Mouse (Mus musculus) liver, postnatal 0 days (tissue): Measurements from ENCODE around the gene Cyp26b1. TPM values are rescaled to one million over a fixed set of nuclear protein-coding genes. Genes with fewer than 3 reads are reported as not detected.

ENCODE experiments used
- ATAC-seq: fragments of 200-750 bp; cut with Nextera tagmentation; 2 replicates; pipeline ENCODE4 v1.8.0; 2017; ENCODE audit warnings: mild to moderate bottlenecking, moderate library complexity
- DNase-seq: peaks from one replicate; pipeline ENCODE4 v3.0.0-alpha.2; 2016
- H3K27ac ChIP-seq: fragments of 300-500 bp; sonication (generic); 2 replicates; pipeline ENCODE4 v1.5.1; 2014; ENCODE audit warnings: antibody characterized with exemption, moderate library complexity, mild to moderate bottlenecking, low read depth
- H3K27me3 ChIP-seq: fragments of 300-500 bp; sonication (generic); 2 replicates; pipeline ENCODE4 v1.6.1; 2014; ENCODE audit warnings: low read length, control low read depth, mixed read lengths; ENCODE audit not compliant: insufficient read depth
- H3K36me3 ChIP-seq: fragments of 300-500 bp; sonication (generic); replicated peaks from 2 replicates; pipeline ENCODE4 v1.6.1; 2014; ENCODE audit warnings: mild to moderate bottlenecking, control low read depth, low read length, moderate library complexity, mixed read lengths; ENCODE audit not compliant: insufficient read depth
- H3K4me1 ChIP-seq: fragments of 300-500 bp; sonication (generic); 2 replicates; pipeline ENCODE4 v1.6.1; 2014; ENCODE audit warnings: antibody characterized with exemption, mild to moderate bottlenecking, control low read depth; ENCODE audit not compliant: insufficient read depth
- H3K4me2 ChIP-seq: fragments of 300-500 bp; sonication (generic); 2 replicates; pipeline ENCODE4 v1.6.1; 2014; ENCODE audit warnings: low read depth, mild to moderate bottlenecking, low read length, moderate library complexity, mixed read lengths
- H3K4me3 ChIP-seq: fragments of 300-500 bp; sonication (generic); 2 replicates; pipeline ENCODE4 v1.5.1; 2014; ENCODE audit warnings: low read depth, low read length
- H3K9ac ChIP-seq: fragments of 300-500 bp; sonication (generic); replicated peaks from 2 replicates; pipeline ENCODE4 v1.6.1; 2014; ENCODE audit warnings: mild to moderate bottlenecking, moderate library complexity
- H3K9me3 ChIP-seq: fragments of 300-500 bp; sonication (generic); 2 replicates; pipeline ENCODE4 v1.6.1; 2016; ENCODE audit warnings: mild to moderate bottlenecking, control low read depth, low read length, mixed read lengths
- CTCF ChIP-seq: sonication (generic); IDR thresholded peaks from 2 replicates; pipeline ENCODE4 v1.5.1; 2016; ENCODE audit warnings: antibody characterized with exemption, low read depth
- EP300 ChIP-seq: IDR thresholded peaks from 2 replicates; pipeline ENCODE4 v1.6.1; 2016; ENCODE audit warnings: antibody characterized with exemption, low read depth, mild to moderate bottlenecking
- WGBS: fragments of 180-500 bp; shearing (Covaris S2); extraction: QIAGEN DNeasy Blood & Tissue Kit; methylation state at CpG from one replicate; pipeline ENCODE4 v1.1.7; 2014; ENCODE audit not compliant: insufficient replicate concordance; 5-methylcytosine and 5-hydroxymethylcytosine counted together
- polyA plus RNA-seq: library from polyadenylated mRNA; unstranded; fragments of >200 nt; fragmentation: Nextera tagmentation; extraction: Ambion mirVana; gene quantifications from 2 replicates; pipeline ENCODE4 v1.2.1, GENCODE M21; 2015

The Cyp26b1 gene
- polyA plus RNA-seq, 1 experiment from 2014 or later = 0.14 TPM

DNA sequence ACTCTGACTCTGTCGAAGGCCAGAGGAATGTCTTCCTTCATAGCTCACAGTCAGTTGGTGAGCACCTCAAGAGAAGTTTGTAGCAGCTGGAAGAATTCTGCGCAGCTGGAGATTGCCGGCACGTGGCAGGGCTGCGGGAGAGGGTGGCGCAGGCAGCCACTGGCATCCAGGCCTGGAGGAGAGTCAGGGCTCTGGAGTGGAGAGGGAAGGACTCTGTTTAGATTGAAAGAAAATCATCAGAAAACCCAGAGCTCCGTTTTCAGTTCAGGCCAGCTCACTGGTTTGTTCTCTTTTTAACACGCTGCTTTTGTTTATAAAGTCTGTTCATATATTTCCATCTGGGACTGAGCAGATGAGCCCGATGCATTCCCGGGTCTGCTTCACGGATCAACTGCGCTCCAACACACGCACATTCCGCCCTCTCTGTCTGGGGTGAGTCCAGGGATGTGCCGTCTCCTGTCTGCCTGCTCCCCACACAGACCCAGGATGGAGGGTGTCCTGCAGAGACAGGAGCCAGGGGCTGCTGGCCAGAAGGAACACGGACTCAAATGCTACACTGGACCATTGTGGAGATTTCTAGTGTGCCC is 56.0 kb downstream of the Cyp26b1 start:
- Histone ChIP-seq H3K27ac (no peak overlapping the region), H3K9me3 (no peaks in the 10 kb centered on the region), H3K9ac (no peak overlapping the region), H3K27me3 (no peaks in the 10 kb centered on the region), H3K4me2 (no peak overlapping the region), H3K36me3 (no peaks in the 10 kb centered on the region), H3K4me3 (no peak overlapping the region), H3K4me1 (no peaks in the 10 kb centered on the region)
- no peak for DNase-seq
- WGBS = 74% methylated on average over 16 of the region's 16 CpGs
- TF ChIP-seq CTCF (no peak), EP300 (no peak)
- no peak for ATAC-seq

DNA sequence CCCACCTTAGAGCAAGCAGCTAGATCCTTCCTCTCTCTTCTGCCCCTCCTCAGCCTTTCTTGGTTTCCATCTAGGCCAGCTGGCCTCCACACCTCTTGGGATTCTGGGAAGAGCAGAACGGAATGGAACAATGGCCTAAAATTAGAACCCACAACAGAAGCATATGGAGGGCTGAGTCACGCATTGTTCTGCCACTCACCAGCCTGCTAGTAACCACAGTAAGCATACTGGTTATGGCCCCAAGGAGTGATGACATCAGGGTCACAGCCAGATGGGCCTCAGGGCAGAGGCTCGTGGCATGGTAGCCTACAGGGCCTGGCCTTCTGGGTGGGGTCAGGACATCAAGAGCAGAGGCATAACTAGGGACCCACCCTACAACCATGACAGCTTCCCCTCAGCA is 58.8 kb downstream of the Cyp26b1 start:
- DNase-seq (no peak), ATAC-seq (no peak)
- 59% methylated on average over 3 of the region's 3 CpGs for WGBS
- no peak overlapping the region for H3K4me2 ChIP-seq
- no peak overlapping the region for H3K9ac ChIP-seq
- H3K4me1 ChIP-seq = no peaks in the 10 kb centered on the region
- no peak overlapping the region for H3K4me3 ChIP-seq
- no peaks in the 10 kb centered on the region for H3K27me3 ChIP-seq
- no peak for TF ChIP-seq CTCF
- no peaks in the 10 kb centered on the region for H3K9me3 ChIP-seq
- no peaks in the 10 kb centered on the region for H3K36me3 ChIP-seq
- no peak overlapping the region for H3K27ac ChIP-seq

DNA sequence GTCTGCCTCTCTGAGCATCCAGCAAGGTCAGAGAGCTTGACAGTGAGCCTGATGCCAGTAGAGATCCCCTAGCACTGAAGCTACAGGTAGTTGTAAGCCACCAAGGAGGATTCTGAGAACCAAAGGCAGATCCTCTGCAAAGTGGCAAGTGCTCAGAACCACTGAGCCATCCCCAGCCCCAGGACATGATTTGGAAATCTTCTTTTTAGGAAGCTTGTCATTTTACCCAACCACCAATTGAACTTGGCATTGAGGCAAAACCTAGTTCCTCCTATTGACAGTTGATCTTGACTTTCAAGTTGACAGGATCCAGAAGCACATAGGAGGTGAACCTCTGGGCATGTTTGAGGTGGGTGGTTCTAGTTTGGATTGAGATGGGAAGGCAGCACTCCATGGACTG is 63.8 kb downstream of the Cyp26b1 start:
- H3K4me2 ChIP-seq = no peak overlapping the region
- DNase-seq (no peak), ATAC-seq (no peak)
- H3K27ac ChIP-seq = no peak overlapping the region
- no peak overlapping the region for H3K9ac ChIP-seq
- no peaks in the 10 kb centered on the region for H3K9me3 ChIP-seq
- no peaks in the 10 kb centered on the region for H3K4me1 ChIP-seq
- H3K36me3 ChIP-seq = no peaks in the 10 kb centered on the region
- no peak for TF ChIP-seq EP300
- TF ChIP-seq CTCF = no peak
- no peaks in the 10 kb centered on the region for H3K27me3 ChIP-seq
- no peak overlapping the region for H3K4me3 ChIP-seq

GRCm38 (mm10) chr6:84524901-84525601 is 68.7 kb downstream of the Cyp26b1 start:
- Histone ChIP-seq H3K9ac (no peak overlapping the region), H3K27ac (no peak overlapping the region), H3K4me3 (no peak overlapping the region), H3K27me3 (no peaks in the 10 kb centered on the region), H3K36me3 (no peaks in the 10 kb centered on the region), H3K4me2 (no peak overlapping the region), H3K9me3 (no peaks in the 10 kb centered on the region), H3K4me1 (no peaks in the 10 kb centered on the region)
- 33% methylated on average over 7 of the region's 7 CpGs for WGBS
- DNase-seq (no peak), ATAC-seq (no peak)
- no peak for TF ChIP-seq CTCF
- no peak for TF ChIP-seq EP300
